Mouse (Mus musculus) embryonic fibroblast, embryonic 13.5 days (primary cell): ENCODE results near the gene Gm29776. TPM values are rescaled to one million over a fixed set of nuclear protein-coding genes. Genes with fewer than 3 reads are reported as not detected.
A peak's percentile ranks its signal among the peaks of the same experiment; 100 is the strongest.

ENCODE experiments used
- H3K27ac ChIP-seq: 2 replicates; pipeline ENCODE4 v1.5.1; 2012; ENCODE audit warnings: low read length, control low read depth, inconsistent platforms; ENCODE audit not compliant: insufficient read depth
- H3K4me1 ChIP-seq: 2 replicates; pipeline ENCODE4 v1.6.1; 2011; ENCODE audit warnings: low read length; ENCODE audit not compliant: control insufficient read depth, insufficient read depth
- H3K4me3 ChIP-seq: 2 replicates; pipeline ENCODE4 v1.5.1; 2011; ENCODE audit warnings: mild to moderate bottlenecking, control low read depth, low read length; ENCODE audit not compliant: insufficient read depth
- CTCF ChIP-seq: IDR thresholded peaks from 2 replicates; pipeline ENCODE4 v1.5.1; 2011; ENCODE audit warnings: mild to moderate bottlenecking, control low read depth, low read length, moderate library complexity, borderline replicate concordance; ENCODE audit not compliant: insufficient read depth
- POLR2A ChIP-seq: IDR thresholded peaks from 2 replicates; pipeline ENCODE4 v1.6.1; 2011; ENCODE audit warnings: low read depth, mild to moderate bottlenecking, control low read depth, low read length, moderate library complexity
- polyA plus RNA-seq: library from polyadenylated mRNA; stranded (reverse); fragments of >200 nt; gene quantifications from 2 replicates; pipeline ENCODE4 v1.2.4, GENCODE M21; 2011; ENCODE audit warnings: low read depth; ENCODE audit not compliant: missing spikeins, insufficient read length

Gm29776 gene
- polyA plus RNA-seq, 1 experiment, result not detected

DNA sequence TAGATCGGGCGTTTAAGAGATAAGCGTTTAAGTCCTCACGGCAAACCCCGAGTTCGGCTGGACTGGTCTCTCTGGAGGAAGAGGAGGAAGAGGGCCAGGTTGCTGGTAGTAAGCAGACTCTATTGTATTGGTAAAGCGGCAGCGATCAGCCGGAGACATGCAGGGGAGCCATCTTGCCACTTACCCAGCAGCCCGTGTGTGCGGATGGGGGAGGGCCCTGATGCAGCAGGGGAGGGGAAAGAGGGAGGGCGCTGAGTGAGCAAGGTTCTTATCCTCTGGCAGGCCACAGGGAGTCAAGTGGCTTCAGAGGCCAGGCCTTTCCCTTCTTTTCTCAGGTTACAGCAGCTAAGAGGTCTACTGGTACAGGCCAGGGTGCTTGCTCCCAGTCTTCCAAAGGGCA, 45.1 kb downstream of the Gm29776 start:
- H3K4me1 ChIP-seq, result peaks cover 3% of the 10 kb centered on the region; the same call in 1 of the 2 replicates
- peak overlapping the region; percentile 64 for H3K27ac ChIP-seq
- TF ChIP-seq CTCF (no peak), POLR2A (peak; percentile 95)
- peak overlapping the region; percentile 77 for H3K4me3 ChIP-seq

DNA sequence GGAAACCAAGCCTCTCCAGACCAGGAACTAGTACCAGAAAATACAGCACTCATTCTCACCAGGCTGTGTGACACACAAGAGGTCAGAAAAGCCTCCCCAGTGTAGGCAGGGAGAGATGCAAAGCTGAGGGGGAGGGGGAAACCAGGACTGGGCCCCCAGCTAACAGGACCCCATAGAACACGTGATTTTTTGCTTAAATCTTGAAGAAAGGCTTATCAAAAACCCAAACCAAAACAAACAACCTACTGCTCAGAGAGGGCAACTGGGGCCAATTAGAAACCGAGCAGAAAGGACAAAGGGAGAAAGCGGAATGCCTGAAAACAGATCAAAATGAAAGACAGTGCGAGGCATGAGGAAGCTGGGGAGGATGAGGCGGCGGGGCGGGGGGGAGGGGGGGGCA, 45.8 kb downstream of the Gm29776 start:
- TF ChIP-seq POLR2A (no peak), CTCF (no peak)
- Histone ChIP-seq H3K27ac (peak overlapping the region; percentile 14; the same call in 1 of the 2 replicates), H3K4me3 (peak overlapping the region; percentile 77), H3K4me1 (peaks cover 3% of the 10 kb centered on the region; the same call in 1 of the 2 replicates)

DNA sequence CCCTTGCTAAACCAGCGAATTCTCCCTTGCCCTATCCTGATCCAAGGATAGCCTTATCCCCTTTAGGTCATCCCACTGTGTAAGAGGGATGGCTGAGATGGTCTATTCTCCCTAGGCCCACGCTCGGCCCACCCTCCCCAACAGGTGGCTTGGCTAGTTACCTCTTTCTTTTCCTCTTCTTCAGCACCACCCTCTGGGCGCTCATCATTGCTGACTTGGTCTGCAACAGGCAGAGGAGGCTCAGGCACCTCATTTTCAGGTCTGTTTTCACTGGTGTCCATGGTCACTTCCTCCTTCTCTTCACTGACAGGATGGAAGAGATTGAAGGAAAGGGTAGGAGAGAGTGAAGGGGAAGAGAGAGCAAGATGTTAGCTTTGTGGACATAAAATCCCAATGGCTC, 47.1 kb downstream of the Gm29776 start:
- TF ChIP-seq CTCF (no peak), POLR2A (no peak)
- H3K27ac ChIP-seq, result no peak overlapping the region
- peaks cover 3% of the 10 kb centered on the region; the same call in 1 of the 2 replicates for H3K4me1 ChIP-seq
- 0 out of 2 replicates have a peak overlapping the region, but pooled peaks have one; percentile 3 for H3K4me3 ChIP-seq

DNA sequence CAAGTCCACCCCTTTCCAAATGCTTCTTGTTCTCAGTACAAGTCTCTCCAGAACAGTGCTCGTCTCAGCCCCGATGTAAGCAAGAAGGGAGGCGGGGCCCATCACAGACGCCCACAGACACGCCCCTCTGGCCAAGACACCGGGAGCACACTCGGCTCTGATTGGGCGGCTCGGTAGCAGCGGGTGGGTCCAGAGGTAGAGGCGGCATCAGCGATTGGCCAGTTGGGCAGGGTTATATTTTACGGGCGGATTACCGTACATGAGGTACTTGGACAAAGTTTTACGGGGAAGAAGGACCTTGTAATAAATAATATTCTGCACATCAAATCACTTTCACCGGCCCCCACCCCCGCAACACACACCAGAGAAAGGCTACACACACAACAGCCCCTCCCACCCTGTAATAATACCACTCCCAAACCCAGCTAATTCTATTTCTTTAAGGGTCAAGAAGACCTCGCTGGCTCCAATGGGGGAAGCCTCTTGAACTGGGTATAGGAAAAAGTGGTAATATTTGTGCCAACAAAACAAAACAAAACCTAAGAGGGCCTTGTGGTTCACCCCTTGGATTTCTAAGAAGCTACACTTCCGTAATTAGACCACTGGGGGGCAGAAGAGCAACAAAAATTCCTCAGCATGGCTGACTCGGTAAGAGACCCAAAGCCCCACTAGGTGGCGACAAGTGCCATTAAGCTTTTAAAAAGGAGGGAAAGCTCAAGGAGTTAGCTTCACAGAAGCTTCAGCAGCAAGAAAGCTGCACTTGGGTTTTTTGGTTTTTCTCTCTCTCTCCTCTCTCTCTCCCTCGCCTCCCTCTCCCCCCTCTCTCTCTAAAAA, 47.8 kb downstream of the Gm29776 start:
- TF ChIP-seq CTCF (peak; percentile 38; the same call in 1 of the 2 replicates), POLR2A (no peak)
- H3K27ac ChIP-seq, result no peak overlapping the region
- H3K4me3 ChIP-seq, result no peak overlapping the region
- peaks cover 3% of the 10 kb centered on the region; the same call in 1 of the 2 replicates for H3K4me1 ChIP-seq

DNA sequence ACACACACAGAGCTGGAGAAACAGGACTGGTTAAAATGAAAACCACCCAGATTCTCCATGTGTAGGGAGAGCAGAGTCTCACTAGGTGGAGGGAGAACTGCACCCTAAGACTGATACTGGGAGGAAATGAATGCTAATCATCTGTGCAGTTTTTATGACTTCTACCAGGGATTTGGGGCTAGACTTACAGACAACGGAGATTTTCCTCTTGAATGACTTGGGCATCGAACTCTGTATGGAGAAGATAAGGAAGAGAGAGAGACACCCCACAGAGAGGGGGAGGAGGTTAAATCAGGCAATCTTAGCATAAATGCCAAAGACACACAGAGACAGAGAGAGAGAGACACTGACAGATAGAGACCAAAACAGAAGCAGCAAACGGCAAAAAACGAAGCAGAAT, 50.7 kb downstream of the Gm29776 start:
- H3K4me3 ChIP-seq, result no peak overlapping the region
- no peak for TF ChIP-seq CTCF
- no peak for TF ChIP-seq POLR2A

DNA sequence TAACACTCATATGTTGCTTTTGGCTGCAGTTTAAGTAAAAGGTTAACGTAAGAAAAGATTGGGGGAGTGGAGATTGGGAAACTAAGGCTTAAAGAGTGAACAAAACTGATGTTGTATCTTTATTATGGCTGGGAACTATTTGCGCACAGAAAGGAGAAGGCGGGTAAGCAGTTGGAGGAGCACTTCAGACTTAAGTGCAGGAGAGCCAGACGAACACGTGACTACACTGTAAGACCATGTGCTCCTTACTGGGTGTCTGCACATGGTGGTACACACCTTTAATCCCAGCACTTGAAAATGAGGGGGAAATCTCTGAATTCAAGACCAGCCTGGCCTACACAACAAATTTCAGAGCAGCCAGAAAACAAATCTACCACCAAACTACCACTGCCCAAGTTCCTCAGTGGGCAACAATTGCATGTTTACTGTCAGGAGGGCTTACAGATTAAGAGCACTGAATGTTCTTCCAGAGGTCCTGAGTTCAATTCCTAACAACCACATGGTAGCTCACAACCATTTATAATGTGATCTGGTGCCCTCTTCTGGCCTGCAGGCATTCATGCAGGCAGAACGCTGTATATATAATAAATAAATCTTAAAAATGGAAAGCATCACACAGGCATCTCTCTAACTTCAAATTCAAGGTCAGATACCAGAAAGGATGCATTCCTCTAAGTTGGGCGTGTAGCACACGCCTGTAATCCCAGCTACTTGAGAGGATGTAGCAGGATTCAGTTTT, 51.6 kb downstream of the Gm29776 start:
- TF ChIP-seq POLR2A, result no peak
- no peak for TF ChIP-seq CTCF
- H3K27ac ChIP-seq, result no peak overlapping the region
- no peak overlapping the region for H3K4me3 ChIP-seq
- H3K4me1 ChIP-seq, result peaks cover 4% of the 10 kb centered on the region; the same call in 1 of the 2 replicates

More for the DNA sequence above, 50.7 kb downstream of the Gm29776 start:
- Histone ChIP-seq H3K4me1 (peaks cover 4% of the 10 kb centered on the region), H3K27ac (no peak overlapping the region)

DNA sequence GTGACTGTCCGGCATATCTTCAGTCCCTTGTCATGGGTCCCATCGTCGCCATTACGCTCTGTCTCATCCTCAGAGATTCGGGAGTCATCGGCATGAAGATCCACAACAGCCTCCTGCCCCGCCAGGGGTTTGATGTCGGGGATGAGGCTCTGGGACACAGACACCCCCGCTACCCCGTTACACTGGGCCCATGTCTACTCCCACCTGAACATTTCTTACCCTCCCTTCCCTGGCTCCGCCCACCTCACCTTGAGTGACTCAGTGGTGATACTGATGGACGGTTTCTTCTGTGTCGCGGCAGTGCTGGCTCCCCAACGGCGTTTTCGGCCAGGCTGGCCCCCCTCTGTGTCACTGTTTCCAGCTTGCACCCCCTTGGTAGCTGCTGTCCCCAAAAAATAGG, 52.2 kb downstream of the Gm29776 start:
- H3K4me3 ChIP-seq, result no peak overlapping the region
- peaks cover 4% of the 10 kb centered on the region; the same call in 1 of the 2 replicates for H3K4me1 ChIP-seq
- TF ChIP-seq POLR2A (no peak), CTCF (no peak)
- no peak overlapping the region for H3K27ac ChIP-seq

DNA sequence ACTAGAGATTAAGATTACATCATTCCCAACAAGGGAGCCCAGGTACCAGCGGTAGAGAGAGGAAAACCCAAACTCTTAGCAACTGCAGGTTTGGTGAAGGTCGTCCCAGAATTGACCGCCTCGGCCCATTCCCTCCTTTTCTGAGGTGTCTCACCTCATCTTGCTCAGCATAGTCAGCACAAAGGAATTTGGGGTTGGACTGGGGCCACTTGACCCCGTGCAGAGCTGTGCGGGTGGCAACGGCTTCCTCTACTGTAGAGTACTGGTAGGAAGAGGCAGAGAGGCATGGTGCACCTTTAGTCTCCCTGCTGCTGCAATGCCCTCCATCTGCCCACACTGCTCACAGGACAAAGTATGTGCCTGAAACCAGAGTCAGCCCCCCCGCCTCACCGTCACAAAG, 54.3 kb downstream of the Gm29776 start:
- TF ChIP-seq POLR2A (no peak), CTCF (no peak)
- Histone ChIP-seq H3K4me1 (peaks cover 8% of the 10 kb centered on the region; the same call in 1 of the 2 replicates), H3K4me3 (no peak overlapping the region), H3K27ac (no peak overlapping the region)

DNA sequence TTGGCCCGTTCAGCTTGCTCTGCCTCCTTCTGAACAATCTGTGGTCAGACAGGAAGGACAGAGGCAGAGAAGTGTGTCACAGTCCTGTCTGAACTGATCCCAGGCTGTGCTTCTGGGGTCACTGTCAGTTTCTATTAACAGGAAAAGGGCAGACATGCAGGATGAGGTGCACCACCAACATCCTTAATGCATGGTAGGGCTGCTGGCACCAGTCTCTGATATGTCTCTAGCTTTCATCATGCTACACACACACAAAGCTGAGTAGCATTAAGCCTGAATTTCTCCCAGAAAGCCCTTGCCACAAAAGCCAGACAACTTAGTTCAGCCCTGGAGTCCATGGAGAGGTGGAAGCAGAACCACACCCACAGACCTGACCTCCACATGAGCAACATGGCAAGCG, 55.6 kb downstream of the Gm29776 start:
- TF ChIP-seq CTCF (no peak), POLR2A (no peak)
- Histone ChIP-seq H3K4me1 (peaks cover 8% of the 10 kb centered on the region; the same call in 1 of the 2 replicates), H3K4me3 (no peak overlapping the region), H3K27ac (no peak overlapping the region)

Other genes starting within 250 kb of the Gm29776 start
- 85.6 and 98.2 TPM in 2 replicates for gene Lrp10, start 234.7 kb downstream of the Gm29776 start, polyA plus RNA-seq
- 0.94 TPM in 1 of 2 replicates, not detected in the other for gene Rem2, start 222.7 kb downstream of the Gm29776 start, polyA plus RNA-seq
- gene Prmt5, start 181.3 kb downstream of the Gm29776 start, polyA plus RNA-seq, result 54.8 and 60.4 TPM in 2 replicates
- 21.4 and 33.1 TPM in 2 replicates for gene Haus4, start 144.2 kb downstream of the Gm29776 start, polyA plus RNA-seq
- gene Ajuba, start 121.3 kb downstream of the Gm29776 start, polyA plus RNA-seq, result 39.4 and 44.3 TPM in 2 replicates
- gene 4931414P19Rik, start 92.8 kb downstream of the Gm29776 start, polyA plus RNA-seq, result 3.6 and 4.8 TPM in 2 replicates
- gene Psmb5, start 80.8 kb downstream of the Gm29776 start, polyA plus RNA-seq, result 147 and 178 TPM in 2 replicates
- gene Psmb11, start 77.4 kb downstream of the Gm29776 start, polyA plus RNA-seq, result not detected in 2 replicates
- not detected in 2 replicates for gene Gm17606, start 57.9 kb downstream of the Gm29776 start, polyA plus RNA-seq
- 3.4 and 5.3 TPM in 2 replicates for gene Cdh24, start 57.5 kb downstream of the Gm29776 start, polyA plus RNA-seq
- 51.6 and 58.9 TPM in 2 replicates for gene 1700123O20Rik, start 12.6 kb downstream of the Gm29776 start, polyA plus RNA-seq
- gene Acin1, start 11.9 kb downstream of the Gm29776 start, polyA plus RNA-seq, result 184 and 243 TPM in 2 replicates
- gene Cebpe, start 13.3 kb upstream of the Gm29776 start, polyA plus RNA-seq, result not detected in 2 replicates
- 0.47 and 2.0 TPM in 2 replicates for gene Slc7a8, start 83.1 kb upstream of the Gm29776 start, polyA plus RNA-seq
- gene Rnf212b, start 115.3 kb upstream of the Gm29776 start, polyA plus RNA-seq, result not detected in 2 replicates
- 5.4 and 6.9 TPM in 2 replicates for gene Homez, start 172.1 kb upstream of the Gm29776 start, polyA plus RNA-seq
- 8.4 and 10.9 TPM in 2 replicates for gene Ppp1r3e, start 178.7 kb upstream of the Gm29776 start, polyA plus RNA-seq
- 48.3 and 53.1 TPM in 2 replicates for gene Bcl2l2, start 184.5 kb upstream of the Gm29776 start, polyA plus RNA-seq
- not detected in 2 replicates for gene Gm20521, start 184.6 kb upstream of the Gm29776 start, polyA plus RNA-seq
- 168 and 172 TPM in 2 replicates for gene Pabpn1, start 193.7 kb upstream of the Gm29776 start, polyA plus RNA-seq
- gene Slc22a17, start 214.3 kb upstream of the Gm29776 start, polyA plus RNA-seq, result 17.7 and 20.9 TPM in 2 replicates
- 17.5 and 26.9 TPM in 2 replicates for gene Efs, start 227.3 kb upstream of the Gm29776 start, polyA plus RNA-seq
- not detected in 2 replicates for gene Il25, start 233.9 kb upstream of the Gm29776 start, polyA plus RNA-seq
- gene Cmtm5, start 237.4 kb upstream of the Gm29776 start, polyA plus RNA-seq, result not detected in 2 replicates